Mouse (Mus musculus) kidney, postnatal 25 days (tissue): ENCODE results near the gene Zfp11.
A peak's percentile ranks its signal among the peaks of the same experiment; 100 is the strongest.
"Not testable (repeated sequence)": the region's sequence is repeated elsewhere in the genome, so short reads cannot be mapped to it uniquely, and the experiment has no call there.

Experiments
- DNase-seq, 2 experiments: peaks; one replicate each; pipeline ENCODE4 v3.0.0; 2021; ENCODE audit warnings: mixed read lengths in 2 of 2

Zfp11 gene

DNA sequence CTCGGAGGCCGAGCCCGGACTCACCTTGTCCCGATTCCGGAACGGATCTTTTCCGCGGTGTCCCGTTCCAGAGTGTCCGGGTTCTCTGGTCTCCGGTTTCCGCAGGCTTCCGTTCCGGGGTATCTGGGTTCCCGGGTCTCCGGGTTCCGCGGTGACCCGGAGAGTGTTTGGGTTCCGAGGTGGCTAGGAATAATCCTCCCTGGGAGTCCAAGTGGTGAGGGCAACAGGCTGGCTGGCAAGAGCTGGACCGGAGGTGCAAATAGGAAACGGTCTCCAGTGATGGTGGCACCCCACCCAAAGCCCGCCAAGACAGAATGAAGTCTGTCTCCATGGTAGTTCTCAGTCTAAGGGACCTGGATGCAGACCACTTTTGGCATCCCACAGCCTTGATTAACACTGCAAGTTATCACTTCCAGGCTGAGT is at the start of gene Zfp11:
Gene Zfp11, minus strand, starts transcription at position 64 of the 423 bp plus-strand sequence.
- peak; percentile 86 to 91 for DNase-seq

DNA sequence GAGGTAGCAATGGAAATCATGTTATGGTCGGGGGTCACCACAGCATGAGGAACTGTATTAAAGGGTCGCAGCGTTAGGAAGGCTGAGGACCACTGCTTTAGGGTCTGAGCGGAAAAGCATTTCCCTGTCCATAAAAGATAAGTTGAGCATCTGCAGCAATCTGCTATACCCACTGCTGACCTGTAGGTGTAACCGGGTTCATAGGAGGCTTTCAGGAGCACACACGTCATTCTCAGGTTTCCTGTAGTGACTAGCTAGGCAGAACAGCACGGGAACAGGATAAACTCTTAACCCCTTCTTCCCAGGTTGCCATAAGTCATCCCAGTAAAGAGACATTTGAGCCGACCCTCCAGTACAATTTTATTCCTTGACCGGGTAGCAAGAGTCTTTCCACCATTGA is 47.1 kb upstream of the Zfp11 start:
- DNase-seq: no peak

DNA sequence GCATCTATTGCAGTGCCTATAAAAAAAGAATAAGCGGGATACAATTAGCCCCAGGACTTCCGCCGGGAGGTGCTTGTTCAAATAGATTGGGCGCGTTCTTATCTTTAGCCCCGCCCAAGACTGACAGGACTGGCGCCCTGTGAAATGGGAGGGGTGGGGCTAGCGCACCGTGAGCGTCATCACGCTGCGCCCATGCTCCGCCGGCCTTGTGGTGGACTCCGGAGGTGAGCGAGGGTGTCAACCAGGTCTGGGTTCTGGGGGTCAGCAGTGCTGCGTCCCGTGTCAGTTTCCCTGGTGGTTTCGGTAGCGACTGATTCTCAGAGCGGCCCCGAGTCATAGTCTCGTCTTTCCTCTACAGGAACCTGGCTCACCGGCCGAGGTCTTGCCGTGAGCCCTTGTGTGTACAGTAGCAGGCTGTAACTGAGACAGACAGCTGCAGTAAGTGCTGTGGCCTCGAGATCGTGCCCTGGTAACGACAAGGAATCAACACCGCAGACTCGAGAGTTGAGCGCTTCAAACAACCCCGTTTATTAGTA is 45.5 kb upstream of the Zfp11 start, which contains the start of gene Mrps17:
Gene Mrps17, plus strand, starts transcription at position 172 of the 536 bp plus-strand sequence.
- DNase-seq: peak; percentile 96 to 97

DNA sequence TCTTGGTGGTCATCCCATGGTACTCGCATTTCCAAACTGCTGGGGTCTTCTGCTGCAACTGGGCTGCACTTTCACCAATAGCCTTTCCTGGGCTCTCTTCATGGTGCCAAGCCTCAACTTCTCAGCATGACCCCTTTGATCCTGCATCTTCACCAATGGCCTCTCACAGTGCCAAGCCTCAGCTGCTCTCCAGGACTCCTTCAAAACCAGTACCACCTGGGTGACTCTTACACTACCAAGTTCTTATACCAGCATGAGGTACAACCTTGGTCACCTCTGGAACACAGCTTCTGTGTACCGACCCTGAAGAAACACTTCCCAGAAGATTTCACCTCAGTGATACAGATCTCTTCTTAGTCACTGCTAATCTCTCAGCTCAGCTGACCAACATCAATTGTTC is 38.5 kb upstream of the Zfp11 start, which contains the start of gene Sept14:
Gene Sept14, minus strand, starts transcription at position 101 of the 400 bp plus-strand sequence.
- no peak for DNase-seq

DNA sequence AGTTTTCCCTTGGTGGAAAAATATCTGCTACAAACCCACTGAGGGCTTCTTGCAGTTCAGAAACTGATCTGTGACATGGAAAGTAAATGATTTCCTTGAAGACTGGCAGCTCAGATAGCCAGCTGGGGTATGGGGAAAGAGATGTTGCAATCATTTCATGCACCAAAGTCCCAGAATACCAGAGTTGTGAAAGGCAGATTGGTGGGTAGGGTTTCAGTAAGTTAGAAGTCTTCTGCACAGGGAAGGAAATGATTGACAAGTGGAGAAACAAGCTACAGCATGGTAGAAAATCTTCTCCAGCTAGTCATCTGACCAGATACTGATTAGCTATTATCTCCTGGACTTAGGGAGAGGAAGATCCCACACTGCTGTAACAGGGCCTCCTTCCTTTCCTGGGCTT is 33.5 kb upstream of the Zfp11 start:
- no peak for DNase-seq

DNA sequence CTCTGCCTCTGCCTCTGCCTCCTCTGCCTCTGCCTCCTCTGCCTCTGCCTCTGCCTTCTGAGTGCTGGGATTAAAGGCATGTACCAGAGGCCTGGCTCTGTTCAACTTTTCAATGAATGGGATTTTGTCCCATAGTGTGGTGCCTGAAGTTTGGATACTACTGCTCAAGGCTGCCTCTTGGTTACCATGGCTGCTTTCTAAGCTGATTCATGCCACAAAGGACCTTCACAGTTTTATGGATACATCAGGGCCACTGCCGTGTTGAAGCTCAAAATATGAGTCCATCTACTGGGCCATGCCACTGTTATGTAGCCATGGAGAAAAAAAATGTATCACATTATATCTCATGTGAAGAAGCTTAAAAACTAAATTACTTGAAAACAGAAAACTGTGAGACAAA is 31.8 kb upstream of the Zfp11 start:
- DNase-seq: no peak

DNA sequence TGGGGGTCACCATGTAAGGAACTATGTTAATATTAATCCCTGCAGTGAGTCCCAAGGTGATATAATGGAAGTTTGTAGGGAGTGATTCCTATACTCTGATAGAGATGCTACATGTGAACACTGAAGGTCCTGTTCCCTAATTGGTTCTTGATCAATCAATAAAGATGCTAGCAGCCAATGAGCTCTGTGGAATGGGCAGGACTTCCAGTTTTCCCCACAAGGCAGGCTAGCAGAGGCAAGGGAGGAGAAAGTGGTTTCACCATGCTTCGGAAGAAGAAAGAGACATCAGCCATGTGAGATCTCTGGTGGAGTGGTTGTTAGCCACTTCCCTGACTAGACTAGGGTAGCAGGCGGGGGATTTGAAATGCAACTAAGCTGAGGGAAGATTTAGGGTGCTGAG is 30.6 kb upstream of the Zfp11 start:
- no peak for DNase-seq

DNA sequence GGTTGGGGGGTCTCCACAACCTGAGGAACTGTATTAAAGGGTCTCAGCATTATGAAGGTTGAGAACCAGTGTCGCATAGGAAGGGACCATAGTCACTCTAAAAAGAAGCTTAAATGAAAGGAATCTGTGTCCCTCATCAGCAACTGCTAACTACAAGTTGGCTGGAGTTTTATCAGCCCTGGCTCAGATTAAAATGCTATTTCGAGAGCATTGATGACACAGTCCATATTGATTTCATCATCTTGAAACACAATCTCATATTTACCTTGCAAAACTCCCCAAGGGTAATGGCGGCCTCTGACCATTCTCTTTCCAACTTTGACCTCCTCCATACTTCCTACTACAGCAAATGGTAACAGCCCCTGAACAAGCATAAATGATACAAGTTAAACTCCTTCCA is 20.6 kb upstream of the Zfp11 start:
- no peak for DNase-seq

DNA sequence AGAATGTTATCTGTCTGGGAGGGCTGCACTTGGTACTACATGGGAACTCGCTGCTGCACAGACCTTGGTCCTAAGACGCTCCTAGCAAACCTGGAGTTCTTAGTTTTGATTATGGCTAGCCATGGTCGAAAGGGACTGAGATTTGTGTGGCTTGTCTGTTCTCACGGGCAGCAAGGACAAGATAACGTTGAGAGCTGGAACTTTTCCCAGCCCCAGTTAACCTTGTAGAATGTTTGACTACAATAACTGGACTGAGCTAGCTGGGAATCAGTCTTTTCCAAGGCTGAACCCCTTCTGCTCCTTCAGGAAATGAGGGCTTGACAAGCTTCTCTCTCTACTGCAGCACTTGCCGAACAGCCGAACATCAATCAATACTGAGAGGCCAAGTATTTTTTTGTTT is 17.7 kb upstream of the Zfp11 start:
- peak in 1 of 2 experiments; percentile 41 for DNase-seq

DNA sequence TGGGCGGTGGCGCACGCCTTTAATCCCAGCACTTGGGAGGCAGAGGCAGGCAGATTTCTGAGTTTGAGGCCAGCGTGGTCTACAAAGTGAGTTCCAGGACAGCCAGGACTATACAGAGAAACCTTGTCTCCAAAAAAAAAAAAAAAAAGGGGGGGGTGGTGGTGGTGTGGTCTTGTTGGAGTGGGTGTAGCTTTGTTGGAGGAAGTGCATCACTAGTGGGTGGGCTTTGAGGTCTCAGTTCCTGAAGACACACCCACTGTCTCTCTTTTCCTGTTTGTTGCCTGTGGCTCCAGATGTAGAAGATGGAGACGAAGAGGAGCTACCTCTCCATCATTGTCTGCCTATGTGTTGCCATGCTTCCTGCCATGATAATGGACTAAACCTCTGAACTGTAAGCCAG is 15.2 kb upstream of the Zfp11 start:
- not testable (repeated sequence) for DNase-seq

DNA sequence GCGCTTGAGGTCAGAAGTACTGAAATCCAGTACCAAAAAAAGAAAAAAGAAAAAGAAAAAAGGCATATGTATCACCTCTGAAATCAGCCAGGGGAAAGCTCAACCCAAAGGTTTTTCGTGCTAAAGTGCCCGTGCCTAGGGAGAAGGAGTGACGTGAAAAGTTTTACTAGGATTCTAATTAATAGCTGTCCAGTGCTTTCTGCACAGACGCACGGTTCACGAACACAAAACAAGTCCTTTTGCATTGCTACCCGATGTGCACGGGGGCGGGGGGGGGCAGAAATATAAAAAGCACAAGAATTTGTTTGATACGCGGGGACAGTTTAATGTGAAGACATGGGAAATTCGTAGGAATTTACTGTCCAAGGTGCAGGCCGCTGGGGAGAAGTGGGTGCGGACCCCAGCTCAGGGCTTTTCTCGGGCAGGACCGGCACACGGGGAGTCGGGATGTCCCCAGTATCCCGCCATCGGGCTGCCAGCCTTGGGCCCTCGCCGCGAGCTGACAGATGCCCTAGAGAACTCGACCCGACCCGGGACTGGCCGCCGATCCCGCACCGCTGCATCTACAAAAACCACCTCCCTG is 355 bp downstream of the Zfp11 start:
- no peak for DNase-seq

DNA sequence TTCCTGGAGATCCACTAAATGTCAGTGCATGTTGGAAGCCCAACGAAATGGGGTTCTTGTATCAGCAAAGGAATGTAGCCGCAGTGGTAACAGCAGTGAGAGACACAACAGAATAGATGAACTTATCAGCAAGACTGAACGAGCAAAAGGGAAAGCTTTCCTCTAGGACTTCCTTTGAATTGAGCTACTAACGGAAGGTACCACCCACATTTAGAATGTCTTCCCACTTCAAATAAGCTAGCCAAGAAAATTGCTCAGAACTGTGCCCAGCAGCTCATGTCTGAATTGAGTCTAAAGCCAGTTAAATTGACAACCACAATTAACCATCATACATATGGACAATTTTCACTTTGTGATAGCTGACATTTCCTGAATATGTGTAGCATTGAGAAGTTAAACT is 2.0 kb downstream of the Zfp11 start:
- DNase-seq: no peak

DNA sequence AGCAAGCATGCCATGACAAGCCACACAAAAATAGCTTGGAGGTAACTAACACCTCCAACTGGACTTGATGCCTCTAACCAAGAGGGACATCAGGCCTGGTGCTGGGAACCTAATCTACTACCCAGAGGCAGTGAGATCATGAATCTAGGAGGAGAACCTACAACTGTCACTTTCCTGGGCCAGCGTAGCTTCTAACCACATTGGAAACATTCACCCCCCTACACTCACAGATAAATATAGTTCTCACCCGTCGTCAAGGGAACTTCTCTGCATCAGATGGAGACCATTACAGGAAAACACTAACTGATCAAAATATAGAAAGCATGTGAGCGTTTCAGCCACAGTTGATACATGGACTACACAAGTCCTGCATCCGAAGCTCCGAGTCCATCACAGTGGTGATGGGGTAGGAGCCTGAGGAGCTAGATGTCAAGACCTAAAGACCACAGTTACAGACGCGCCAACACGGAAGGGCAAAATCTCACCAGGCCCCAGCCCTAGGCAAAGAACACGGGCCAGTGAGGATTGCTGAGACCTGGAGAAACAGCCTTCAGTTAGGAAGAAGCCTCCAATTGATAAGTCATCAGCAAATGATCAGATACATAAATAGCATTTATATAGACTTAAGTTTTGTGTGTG is 3.5 kb downstream of the Zfp11 start:
- no peak for DNase-seq

DNA sequence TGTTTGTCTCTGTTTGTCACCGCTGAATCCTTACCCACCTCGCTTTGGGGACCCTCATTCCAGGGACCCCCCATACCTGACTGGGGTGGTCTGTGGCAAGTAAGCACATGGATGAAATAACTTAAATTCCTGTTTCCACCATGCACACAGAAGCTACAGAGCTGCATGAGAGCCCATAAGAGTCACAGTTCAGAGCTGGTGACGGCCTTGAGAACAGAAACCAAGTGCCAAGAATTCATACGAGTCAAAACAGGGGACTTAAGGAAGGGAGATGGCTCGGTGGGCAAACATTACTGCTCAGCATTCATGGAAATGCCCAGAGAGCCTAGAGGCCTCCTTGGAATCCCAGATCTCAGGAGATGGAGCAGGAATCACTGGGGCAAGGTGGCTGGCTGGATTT is 5.8 kb downstream of the Zfp11 start:
- DNase-seq: no peak

DNA sequence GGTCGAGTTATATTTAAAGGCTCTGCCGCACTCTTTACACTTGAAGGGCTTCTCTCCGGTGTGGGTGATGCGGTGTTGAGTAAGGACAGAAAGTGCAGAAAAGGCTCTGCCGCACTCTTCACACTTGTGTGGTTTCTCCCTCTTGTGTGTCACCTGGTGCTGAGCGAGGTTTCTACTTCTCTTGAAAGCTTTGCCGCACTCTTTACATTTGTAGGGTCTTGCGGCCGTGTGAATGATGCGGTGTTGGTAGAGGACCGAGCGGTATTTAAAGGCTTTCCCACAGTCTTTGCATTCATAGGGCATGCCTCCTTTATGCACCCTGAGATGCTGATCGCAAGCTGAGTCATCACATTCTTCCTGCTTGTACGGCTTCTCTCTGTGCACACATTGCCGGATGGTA is 12.0 kb downstream of the Zfp11 start:
- no peak for DNase-seq

DNA sequence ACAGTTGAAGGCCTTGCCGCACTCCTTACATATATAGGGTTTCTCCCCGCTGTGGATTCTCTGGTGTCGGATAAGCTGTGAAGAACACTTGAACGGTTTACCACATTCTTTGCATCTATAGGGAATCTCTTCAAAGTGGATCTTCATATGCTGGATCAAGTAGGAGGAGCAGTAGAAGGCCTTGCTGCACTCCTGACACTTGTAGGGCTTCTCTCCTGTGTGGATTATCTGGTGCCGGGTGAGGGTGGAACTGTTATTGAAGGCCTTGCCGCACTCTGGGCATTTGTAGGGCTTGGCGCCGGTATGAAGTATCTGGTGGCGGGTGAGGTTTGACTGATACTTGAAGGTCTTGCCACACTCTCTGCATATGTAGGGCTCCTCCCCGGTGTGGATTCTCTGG is 12.9 kb downstream of the Zfp11 start:
- DNase-seq: no peak

DNA sequence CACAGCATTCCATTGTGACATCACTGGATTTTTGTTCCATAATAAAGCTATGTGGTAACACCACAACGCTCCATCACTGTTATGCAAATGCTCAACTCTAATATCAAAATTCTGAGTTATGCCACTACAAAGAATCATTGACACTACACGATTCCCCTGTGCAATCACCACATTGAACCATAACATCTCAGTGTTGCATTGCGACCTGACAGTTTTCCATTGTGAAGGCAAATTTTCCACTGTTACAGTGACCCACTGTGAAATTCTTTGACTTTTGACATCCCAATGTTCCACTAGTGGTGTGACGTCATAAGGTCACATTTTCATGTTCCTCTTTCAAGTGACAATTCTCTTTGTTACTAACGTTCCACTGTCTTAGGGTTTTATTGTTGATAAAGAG is 19.0 kb downstream of the Zfp11 start:
- no peak for DNase-seq

DNA sequence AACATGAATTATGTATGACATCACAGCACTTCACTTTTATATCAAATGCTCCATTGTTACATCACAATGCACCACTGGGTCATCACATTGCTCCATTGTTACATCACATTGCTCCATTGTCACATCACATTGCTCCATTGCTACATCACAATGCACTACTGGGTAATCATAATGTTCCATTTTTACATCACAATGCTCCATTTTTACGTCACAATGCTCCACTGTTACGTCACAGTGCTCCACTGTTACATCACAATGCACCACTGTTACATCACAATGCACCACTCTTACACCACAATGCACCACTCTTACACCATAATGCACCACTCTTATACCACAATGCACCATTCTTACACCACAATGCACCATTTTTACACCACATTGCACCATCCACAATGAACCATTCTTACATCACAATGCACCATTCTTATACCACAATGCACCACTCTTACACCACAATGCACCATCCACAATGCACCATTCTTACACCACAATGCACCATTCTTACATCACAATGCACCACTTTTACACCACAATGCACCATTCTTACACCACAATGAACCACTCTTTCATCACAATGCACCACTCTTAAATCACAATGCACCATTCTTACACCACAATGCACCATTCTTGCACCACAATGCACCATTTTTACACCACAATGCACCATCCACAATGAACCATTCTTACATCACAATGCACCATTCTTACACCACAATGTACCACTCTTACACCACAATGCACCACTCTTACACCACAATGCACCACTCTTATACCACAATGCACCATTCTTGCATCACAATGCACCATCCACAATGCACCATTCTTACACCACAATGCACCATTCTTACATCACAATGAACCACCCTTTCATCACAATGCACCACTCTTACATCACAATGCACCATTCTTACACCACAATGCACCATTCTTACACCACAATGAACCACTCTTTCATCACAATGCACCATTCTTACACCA is 37.3 kb downstream of the Zfp11 start:
- DNase-seq: not testable (repeated sequence)

DNA sequence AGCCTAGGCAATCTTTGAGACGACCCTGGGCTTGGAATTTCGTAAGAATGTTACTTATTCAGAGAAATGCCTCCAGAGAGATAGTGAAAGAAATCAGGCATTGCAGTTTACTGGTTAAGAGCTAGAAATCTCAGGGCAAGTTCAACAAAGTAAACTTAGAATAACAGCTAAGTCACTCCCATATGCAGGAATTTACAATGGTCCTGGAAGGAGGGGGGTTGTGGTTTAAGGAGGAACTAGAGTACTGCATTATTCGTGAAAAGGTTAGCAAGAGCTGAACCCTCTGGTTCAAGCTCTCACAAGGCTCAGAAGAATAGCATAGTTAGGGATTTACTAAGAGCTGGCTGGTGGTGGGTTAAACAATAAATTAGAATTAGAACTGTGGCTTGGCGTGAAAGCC is 43.3 kb downstream of the Zfp11 start:
- not testable (repeated sequence) for DNase-seq

DNA sequence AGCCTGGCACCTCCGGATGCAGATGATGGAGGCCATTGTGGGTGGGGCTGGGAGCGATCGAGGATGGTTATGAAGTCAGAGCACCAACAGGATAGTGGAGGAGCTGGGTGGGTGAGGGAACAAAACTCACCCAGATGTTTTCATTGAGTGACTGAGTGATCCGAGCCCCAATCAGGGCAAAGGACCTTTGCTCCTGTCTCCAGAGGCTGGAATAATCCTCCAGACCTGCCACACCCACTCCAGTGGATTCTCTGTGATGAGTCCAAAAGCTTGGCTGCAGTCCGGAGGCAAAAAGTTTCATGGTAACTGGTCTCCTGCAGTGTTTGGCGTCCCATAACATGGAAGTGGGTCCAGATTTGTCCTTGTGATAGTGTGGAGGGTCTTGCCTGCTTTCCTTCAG is 43.8 kb downstream of the Zfp11 start:
- DNase-seq: peak; percentile 32 to 53

DNA sequence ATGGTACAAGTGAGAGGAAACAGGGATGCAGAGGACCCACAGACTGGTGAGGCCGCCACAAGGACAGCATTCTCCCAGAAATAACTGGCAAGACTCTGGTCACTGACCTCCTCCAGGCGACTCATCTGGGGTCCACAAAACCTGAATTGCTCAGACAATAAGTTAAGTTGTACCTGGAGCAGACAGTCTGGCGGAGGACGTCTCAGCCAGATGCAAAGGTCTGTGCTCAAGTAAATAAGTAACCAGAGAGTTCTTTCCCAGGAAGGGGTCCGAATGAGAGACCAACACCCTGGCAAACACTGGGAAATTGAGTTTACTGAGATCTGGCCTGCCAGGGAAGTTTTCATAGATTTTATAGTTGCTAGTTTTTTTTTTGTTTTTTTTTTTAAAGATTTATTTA is 48.5 kb downstream of the Zfp11 start:
- peak in 1 of 2 experiments; percentile 44 for DNase-seq

DNA sequence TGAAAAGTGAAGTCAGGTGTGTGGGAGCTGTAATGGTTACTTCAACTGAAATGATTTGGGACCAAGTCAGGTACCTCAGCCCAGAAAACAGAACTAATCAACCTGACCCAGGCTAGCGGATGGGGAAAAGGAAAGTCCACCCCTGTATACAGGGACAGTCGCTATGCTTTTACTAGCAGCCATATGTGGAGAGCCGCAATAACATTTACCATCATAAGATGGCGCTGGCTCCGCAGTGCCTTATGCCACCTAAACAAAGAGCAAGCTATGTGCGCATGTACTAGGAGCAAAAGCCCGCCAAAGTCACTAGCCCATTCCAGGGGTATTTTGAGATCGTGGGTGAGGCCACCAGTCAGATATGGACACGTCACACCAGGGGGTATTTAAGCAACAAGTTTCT is 49.3 kb downstream of the Zfp11 start:
- not testable (repeated sequence) for DNase-seq

DNA sequence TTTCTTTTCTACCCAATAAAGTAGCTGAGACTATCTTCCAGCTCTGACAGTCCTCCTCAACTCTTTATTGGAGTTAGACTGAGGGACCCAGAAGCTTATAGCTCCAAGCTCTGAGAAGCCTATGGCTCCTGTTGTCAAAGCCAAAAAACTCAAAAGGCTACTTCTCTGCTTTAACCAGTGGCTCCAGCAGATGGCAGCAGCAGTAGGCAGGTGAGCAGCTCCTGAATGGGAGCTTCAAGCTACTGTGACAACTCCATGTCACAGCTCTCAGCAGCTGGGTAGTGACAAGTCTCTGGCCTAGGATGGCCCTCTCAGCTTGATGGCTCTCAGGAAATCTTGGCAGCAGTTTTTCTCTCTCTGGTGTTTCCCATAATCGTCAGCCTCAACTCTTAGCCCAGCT is 58.8 kb downstream of the Zfp11 start:
- peak; percentile 82 to 88 for DNase-seq
